Mouse (Mus musculus) midbrain, embryonic 11.5 days (tissue): ENCODE data around the gene Cdk8. TPM values are rescaled to one million over a fixed set of nuclear protein-coding genes. Genes with fewer than 3 reads are reported as not detected.

Experiments used
- ATAC-seq: fragments of 200-750 bp; cut with Nextera tagmentation; 2 replicates; pipeline ENCODE4 v1.8.0; 2017; ENCODE audit warnings: moderate TSS enrichment, moderate library complexity; ENCODE audit not compliant: low FRiP score
- DNase-seq: peaks from one replicate; pipeline ENCODE4 v3.0.0; 2015; ENCODE audit warnings: low spot score; ENCODE audit errors: missing footprints
- H3K27ac ChIP-seq: fragments of 300-500 bp; sonication (generic); 2 replicates; pipeline ENCODE4 v1.5.1; 2014; ENCODE audit warnings: low read depth, low read length
- H3K27me3 ChIP-seq: fragments of 300-500 bp; sonication (generic); 2 replicates; pipeline ENCODE4 v1.6.1; 2014; ENCODE audit warnings: mild to moderate bottlenecking, low read length, moderate library complexity, mixed read lengths; ENCODE audit not compliant: control insufficient read depth, insufficient read depth
- H3K36me3 ChIP-seq: fragments of 300-500 bp; sonication (generic); 2 replicates; pipeline ENCODE4 v1.6.1; 2014; ENCODE audit warnings: mild to moderate bottlenecking, low read length, moderate library complexity, mixed read lengths; ENCODE audit not compliant: control insufficient read depth, insufficient read depth
- H3K4me1 ChIP-seq: fragments of 300-500 bp; sonication (generic); 2 replicates; pipeline ENCODE4 v1.6.1; 2014; ENCODE audit warnings: low read length; ENCODE audit not compliant: control insufficient read depth, insufficient read depth
- H3K4me2 ChIP-seq: fragments of 300-500 bp; sonication (generic); 2 replicates; pipeline ENCODE4 v1.6.1; 2014; ENCODE audit warnings: mild to moderate bottlenecking, moderate library complexity
- H3K4me3 ChIP-seq: fragments of 300-500 bp; sonication (generic); 2 replicates; pipeline ENCODE4 v1.5.1; 2014; ENCODE audit warnings: low read depth, low read length
- H3K9ac ChIP-seq: fragments of 300-500 bp; sonication (generic); 2 replicates; pipeline ENCODE4 v1.6.1; 2014; ENCODE audit warnings: low read length
- H3K9me3 ChIP-seq: fragments of 300-500 bp; sonication (generic); 2 replicates; pipeline ENCODE4 v1.6.1; 2016; ENCODE audit warnings: low read length; ENCODE audit not compliant: control insufficient read depth
- WGBS: fragments of 180-500 bp; shearing (Covaris S2); extraction: QIAGEN DNeasy Blood & Tissue Kit; methylation state at CpG from one replicate; pipeline ENCODE4 v1.1.7; 2014; 5-methylcytosine and 5-hydroxymethylcytosine counted together
- polyA plus RNA-seq: library from polyadenylated mRNA; unstranded; fragments of >200 nt; fragmentation: Nextera tagmentation; extraction: Ambion mirVana; gene quantifications from 2 replicates; pipeline ENCODE4 v1.2.1, GENCODE M21; 2014

Cdk8 gene
- polyA plus RNA-seq, 1 experiment from 2014 or later: 39.2 TPM

DNA sequence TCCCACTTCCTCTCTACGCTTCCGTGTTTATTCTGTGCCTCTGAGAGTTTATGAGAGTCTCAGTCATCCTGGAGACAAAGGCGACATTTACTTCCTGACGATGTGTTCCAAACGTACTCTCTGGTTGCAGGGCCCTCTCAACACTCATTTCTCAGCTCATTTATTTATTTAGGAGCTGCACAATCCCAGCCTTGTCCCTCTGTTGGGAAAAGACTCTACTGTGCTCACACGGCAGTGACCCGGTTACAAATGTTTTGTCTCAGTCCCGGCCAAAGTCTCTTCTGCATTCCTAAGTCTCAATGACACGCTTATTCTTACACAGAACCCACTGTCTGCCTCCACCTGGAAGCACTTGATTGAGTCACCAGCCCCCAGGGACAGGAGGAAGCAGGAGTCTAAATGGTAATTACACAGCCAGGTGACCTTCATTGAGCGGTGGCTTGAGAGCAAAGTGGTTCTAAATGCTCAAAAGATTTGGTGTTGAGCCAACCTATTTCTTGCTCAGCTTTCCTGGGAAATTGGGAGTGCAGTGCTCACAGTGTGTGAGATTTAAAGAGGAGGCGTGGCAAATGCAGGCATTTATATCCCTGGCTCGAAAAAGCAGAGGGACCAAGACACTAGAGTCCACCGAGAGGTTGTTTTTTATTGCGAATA, 84.4 kb downstream of the Cdk8 start:
- H3K9ac ChIP-seq: no peak overlapping the region
- H3K9me3 ChIP-seq: no peaks in the 10 kb centered on the region
- DNase-seq (peak; percentile 49), ATAC-seq (no peak)
- H3K36me3 ChIP-seq: no peaks in the 10 kb centered on the region
- H3K27me3 ChIP-seq: no peaks in the 10 kb centered on the region
- H3K4me2 ChIP-seq: no peak overlapping the region
- no peaks in the 10 kb centered on the region for H3K4me1 ChIP-seq
- H3K4me3 ChIP-seq: no peak overlapping the region
- 73% methylated on average over 14 of the region's 14 CpGs for WGBS
- no peak overlapping the region for H3K27ac ChIP-seq

DNA sequence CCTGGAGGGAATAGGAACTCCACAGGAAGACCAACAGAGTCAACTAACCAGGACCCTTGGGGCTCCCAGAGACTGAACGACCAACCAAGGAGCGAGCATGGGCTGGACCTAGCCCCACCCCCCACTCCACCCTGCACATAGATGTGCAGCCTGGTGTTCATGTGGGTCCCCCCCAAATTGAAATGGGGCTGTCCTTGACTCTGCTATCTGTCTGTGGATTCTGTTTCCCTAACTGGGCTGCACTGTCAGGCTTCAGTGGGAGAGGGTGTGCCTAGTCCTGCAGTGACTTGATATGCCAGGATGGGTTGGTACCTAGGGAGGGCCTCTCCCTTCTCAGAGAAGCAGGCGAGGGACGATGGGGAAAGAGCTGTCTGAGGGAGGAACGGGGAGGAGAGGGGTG, 85.3 kb downstream of the Cdk8 start:
- Histone ChIP-seq H3K9ac (no peak overlapping the region), H3K27me3 (no peaks in the 10 kb centered on the region), H3K4me3 (no peak overlapping the region), H3K4me2 (no peak overlapping the region), H3K9me3 (no peaks in the 10 kb centered on the region), H3K27ac (no peak overlapping the region), H3K36me3 (no peaks in the 10 kb centered on the region), H3K4me1 (no peaks in the 10 kb centered on the region)
- ATAC-seq (peak; percentile 59; the same call in 1 of the 2 replicates), DNase-seq (no peak)
- 86% methylated on average over 5 of the region's 5 CpGs for WGBS

DNA sequence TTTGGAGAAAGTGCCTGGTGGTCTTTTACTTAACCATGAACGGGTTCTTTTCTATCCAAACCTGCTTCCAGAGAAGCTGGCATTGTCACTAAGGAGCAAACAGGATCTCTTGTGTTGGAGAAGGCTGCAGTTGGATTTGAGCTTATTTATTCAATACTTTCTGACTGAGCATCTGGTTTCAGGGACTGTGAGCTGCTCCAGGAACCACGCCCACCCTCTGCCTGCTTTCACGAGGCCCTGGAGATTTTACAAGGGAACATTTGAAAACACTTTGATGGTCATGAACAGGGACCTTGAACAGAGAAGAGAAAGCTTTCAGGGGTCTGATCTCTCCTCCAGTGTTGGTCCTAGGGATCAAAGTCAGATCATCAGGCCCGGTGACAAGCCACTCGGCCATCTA, 87.0 kb downstream of the Cdk8 start:
- Histone ChIP-seq H3K4me2 (no peak overlapping the region), H3K27me3 (no peaks in the 10 kb centered on the region), H3K9ac (no peak overlapping the region), H3K4me1 (no peaks in the 10 kb centered on the region), H3K27ac (no peak overlapping the region), H3K36me3 (no peaks in the 10 kb centered on the region), H3K4me3 (no peak overlapping the region), H3K9me3 (no peaks in the 10 kb centered on the region)
- ATAC-seq (no peak), DNase-seq (no peak)
- WGBS: 77% methylated on average over 5 of the region's 5 CpGs

DNA sequence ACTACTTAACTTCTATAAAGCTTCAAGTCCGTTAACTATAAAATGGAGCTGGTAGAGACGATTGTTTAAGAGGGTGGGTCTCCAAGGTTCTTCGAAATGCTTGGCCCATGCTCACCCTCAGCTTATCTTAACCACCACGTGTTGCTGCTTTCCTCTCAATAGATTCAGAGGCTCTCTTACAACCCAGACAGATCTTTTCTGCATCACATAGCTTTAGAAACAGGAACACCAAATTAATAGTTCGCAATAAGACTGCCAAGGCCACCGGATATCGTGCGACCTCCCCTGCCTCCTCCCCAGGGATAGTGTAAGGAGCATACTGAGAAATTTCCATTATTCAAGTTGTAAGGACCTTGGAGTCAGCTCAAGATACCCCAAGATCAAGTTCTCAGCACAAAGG, 87.4 kb downstream of the Cdk8 start:
- no peak overlapping the region for H3K9ac ChIP-seq
- no peaks in the 10 kb centered on the region for H3K4me1 ChIP-seq

DNA sequence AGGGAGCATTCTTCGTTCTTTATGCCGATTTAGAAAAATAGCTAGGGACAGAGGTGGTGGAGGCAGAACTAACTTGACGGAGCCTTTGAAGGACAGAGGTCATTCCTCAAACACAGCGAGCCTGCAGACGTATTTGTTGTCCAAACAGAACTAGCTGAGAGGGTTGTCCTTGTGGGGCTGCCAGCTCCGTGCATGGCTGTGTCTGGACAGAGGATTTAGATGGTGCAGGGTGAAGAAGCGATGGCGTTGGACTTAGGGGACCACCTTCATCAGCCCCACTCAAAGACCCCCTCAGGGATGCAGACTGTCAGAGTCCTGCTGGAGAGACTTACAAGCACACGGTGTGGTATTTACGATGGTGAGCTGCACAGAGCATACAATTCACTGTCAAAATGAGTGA, 97.9 kb downstream of the Cdk8 start:
- Histone ChIP-seq H3K4me3 (no peak overlapping the region), H3K4me2 (no peak overlapping the region), H3K27me3 (no peaks in the 10 kb centered on the region), H3K4me1 (no peaks in the 10 kb centered on the region), H3K36me3 (no peaks in the 10 kb centered on the region), H3K9ac (no peak overlapping the region), H3K9me3 (no peaks in the 10 kb centered on the region), H3K27ac (no peak overlapping the region)
- 72% methylated on average over 10 of the region's 10 CpGs for WGBS
- ATAC-seq (no peak), DNase-seq (no peak)

More for the DNA sequence above, 87.4 kb downstream of the Cdk8 start:
- Histone ChIP-seq H3K4me3 (no peak overlapping the region), H3K9me3 (no peaks in the 10 kb centered on the region), H3K27ac (no peak overlapping the region), H3K36me3 (no peaks in the 10 kb centered on the region), H3K27me3 (no peaks in the 10 kb centered on the region), H3K4me2 (no peak overlapping the region)
- no peak for ATAC-seq
- no peak for DNase-seq
- WGBS: 85% methylated on average over 8 of the region's 8 CpGs

DNA sequence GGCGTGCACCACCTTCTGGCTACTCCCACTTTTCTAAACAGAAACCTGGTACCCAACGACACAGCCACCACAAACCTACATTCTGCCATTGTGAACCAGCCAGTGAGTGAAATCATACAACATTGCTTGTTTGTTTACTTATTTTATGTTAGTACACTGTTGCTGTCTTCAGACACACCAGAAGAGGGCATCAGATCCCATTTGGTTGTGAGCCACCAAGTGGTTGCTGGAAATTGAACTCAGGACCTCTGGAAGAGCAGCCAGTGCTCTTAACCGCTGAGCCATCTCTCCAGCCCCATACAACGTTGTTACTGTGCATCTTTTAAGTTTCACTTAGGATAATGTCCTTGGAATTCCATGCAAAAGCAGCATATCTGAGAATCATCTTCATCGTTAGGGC, 98.5 kb downstream of the Cdk8 start:
- WGBS: 82% methylated on average over 5 of the region's 5 CpGs
- no peak overlapping the region for H3K4me3 ChIP-seq
- no peak for ATAC-seq

DNA sequence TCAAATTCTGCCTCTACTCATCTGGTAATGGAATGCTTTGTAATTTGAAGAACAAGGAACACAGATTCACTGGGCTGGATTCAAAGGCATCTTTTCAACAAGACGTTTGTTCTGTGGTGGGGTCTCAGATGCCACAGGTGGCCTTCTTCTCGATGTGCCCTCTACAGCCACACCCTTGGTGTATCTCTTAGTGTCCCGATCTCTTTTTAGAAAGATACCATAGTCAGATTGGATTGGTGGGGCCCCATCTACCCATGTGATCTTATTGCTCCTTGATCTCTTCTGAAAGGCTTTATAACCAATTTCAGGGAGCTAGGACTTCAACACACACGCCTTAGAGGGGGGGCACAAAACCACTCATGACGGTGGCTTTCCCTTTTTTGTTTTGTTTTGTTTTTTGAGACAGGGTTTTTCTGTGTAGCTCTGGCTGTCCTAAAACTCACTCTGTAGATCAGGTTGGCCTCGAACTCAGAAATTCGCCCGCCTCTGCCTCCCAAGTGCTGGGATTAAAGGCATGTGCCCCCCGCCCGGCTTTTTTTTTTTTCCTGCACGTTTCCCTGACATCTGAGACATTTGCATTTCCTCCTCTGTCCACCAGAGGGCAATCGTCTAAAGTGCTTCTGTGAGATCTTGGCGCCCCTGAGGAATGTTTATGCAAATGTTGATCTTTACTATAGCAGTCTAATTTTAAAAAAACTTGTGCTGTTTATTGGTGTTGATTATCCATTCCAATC, 99.2 kb downstream of the Cdk8 start:
- ATAC-seq (no peak), DNase-seq (peak; percentile 94)
- WGBS: 44% methylated on average over 13 of the region's 13 CpGs
- H3K36me3 ChIP-seq: no peaks in the 10 kb centered on the region
- H3K9ac ChIP-seq: no peak overlapping the region
- no peaks in the 10 kb centered on the region for H3K27me3 ChIP-seq
- no peak overlapping the region for H3K27ac ChIP-seq
- H3K4me2 ChIP-seq: no peak overlapping the region
- H3K4me1 ChIP-seq: no peaks in the 10 kb centered on the region
- no peaks in the 10 kb centered on the region for H3K9me3 ChIP-seq
- H3K4me3 ChIP-seq: no peak overlapping the region

More for the DNA sequence above, 98.5 kb downstream of the Cdk8 start:
- Histone ChIP-seq H3K4me1 (no peaks in the 10 kb centered on the region), H3K9ac (no peak overlapping the region), H3K4me2 (no peak overlapping the region), H3K9me3 (no peaks in the 10 kb centered on the region), H3K27ac (no peak overlapping the region), H3K36me3 (no peaks in the 10 kb centered on the region), H3K27me3 (no peaks in the 10 kb centered on the region)
- DNase-seq: no peak

DNA sequence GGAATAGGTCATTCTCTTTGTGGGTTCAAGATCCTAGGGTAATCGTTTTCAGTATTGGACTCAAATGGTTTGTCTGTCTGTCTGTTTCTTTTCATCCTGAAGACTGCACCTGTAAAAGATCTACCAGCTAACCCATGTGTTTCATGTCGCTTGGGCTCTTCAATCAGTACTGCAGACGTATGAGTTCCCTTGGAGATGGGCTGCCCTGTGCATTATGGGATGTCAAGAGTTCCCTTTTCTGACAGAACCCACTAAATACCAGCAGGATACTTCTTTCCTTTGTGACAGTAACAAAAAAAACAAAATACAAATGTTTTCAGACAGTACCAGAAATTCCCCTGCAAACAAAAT, 99.7 kb downstream of the Cdk8 start:
- Histone ChIP-seq H3K27me3 (no peaks in the 10 kb centered on the region), H3K4me3 (no peak overlapping the region), H3K27ac (no peak overlapping the region), H3K36me3 (no peaks in the 10 kb centered on the region), H3K4me1 (no peaks in the 10 kb centered on the region), H3K9me3 (no peaks in the 10 kb centered on the region), H3K9ac (no peak overlapping the region), H3K4me2 (no peak overlapping the region)
- peak; percentile 80 for DNase-seq
- WGBS: 46% methylated on average over 3 of the region's 3 CpGs
- ATAC-seq: no peak

DNA sequence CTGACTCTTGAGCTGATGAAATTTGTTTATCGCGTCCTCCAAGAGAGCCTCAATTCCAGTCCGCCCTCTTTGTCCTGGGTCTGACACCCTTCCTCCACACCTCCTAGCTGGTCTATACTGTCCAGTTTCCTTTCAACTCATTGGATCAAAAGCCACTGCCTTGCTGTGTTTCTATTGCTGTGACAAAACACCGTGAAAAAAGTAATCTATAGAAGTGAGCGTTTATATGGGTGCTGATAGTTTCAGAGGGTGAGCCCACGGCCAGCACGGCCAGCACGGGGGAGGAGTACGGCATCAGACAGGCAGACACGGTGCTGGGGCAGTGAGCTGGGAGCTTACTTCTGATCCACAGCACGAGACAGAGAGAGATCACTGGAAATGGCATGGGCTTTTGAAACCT, 100.1 kb downstream of the Cdk8 start:
- Histone ChIP-seq H3K4me1 (no peaks in the 10 kb centered on the region), H3K4me2 (no peak overlapping the region), H3K9ac (no peak overlapping the region), H3K27ac (no peak overlapping the region), H3K4me3 (no peak overlapping the region), H3K36me3 (no peaks in the 10 kb centered on the region), H3K27me3 (no peaks in the 10 kb centered on the region), H3K9me3 (no peaks in the 10 kb centered on the region)
- peak; percentile 72 for DNase-seq
- 0 out of 2 replicates have a peak, but pooled peaks have one; percentile 30 for ATAC-seq
- WGBS: 86% methylated on average over 11 of the region's 11 CpGs
